28 mouse cellular contexts compared by ENCODE assay signal in the genomic region with DNA sequence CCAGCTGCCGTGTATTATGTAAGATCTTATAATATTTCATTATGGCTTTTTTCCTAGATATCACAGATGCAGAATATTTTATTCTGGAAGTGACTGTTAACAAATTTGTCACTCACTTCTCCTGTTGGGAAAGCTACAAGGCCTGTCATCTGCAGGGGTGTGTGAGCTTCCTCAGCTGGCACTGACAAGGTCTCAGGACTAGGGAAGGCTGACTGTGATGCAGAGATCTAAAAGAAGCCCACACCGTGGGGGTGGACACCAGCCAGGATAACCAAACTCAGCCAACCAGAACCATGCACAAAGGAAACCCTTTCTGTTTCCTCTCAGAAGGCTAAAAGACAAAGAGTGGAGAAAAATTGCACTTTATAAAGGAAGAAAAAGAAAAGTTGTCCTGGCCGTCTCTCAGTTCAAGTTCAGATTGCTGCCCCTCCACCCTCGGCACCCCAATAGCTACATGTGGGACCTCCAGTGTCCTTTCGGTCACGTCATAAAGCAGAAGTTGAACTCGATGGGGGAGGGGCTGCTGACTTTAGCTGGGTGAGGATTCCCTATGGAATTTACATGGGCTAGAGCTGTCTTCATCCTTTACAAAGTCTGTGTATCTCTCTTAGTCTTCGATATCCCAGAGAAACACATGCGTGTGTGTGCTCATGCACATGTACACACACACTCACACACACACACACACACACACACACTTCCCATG.
DNase-seq lines count a peak whose midpoint lies in the region; ATAC-seq and TF ChIP-seq lines count a peak whose summit lies in the region.
"Had no signal": no experiment of that assay in that cellular context is flagged by ENCODE, and none has a peak within 500 bp of the region (broad histone marks: within the 10 kb centered on the region; RNA-seq: fewer than 3 reads in every experiment).

No protein-coding gene starts in this region.

- no peaks in the 10 kb centered on the region for H3K36me3 ChIP-seq in lung, embryonic 15.5 days
- no peaks in the 10 kb centered on the region for H3K36me3 ChIP-seq in limb, embryonic 10.5 days
- H3K36me3 ChIP-seq: G1E; heart, embryonic 10.5 days; midbrain, embryonic 15.5 days; neural tube, embryonic 12.5 days had no signal

- no peaks in the 10 kb centered on the region for H3K9me3 ChIP-seq in lung, embryonic 15.5 days
- H3K9me3 ChIP-seq in limb, embryonic 10.5 days (replicated peaks) = no peaks in the 10 kb centered on the region
- H3K9me3 ChIP-seq: heart, embryonic 10.5 days; megakaryocyte, embryonic 14.5 days; midbrain, embryonic 15.5 days; neural tube, embryonic 12.5 days had no signal

- TF ChIP-seq POLR2A in lung, adult 2 months (IDR thresholded peaks at IDR 0.05; ENCODE audit: borderline replicate concordance, extremely low read depth, low read depth, low read length) = no peak
- no peak for TF ChIP-seq POLR2A in brain, embryonic 14.5 days (IDR thresholded peaks at IDR 0.05; ENCODE audit: borderline replicate concordance, extremely low read depth, insufficient read depth, insufficient read length, poor library complexity, severe bottlenecking)

- H3K27ac ChIP-seq in lung, embryonic 15.5 days = no peak overlapping the region
- no peak overlapping the region for H3K27ac ChIP-seq in limb, embryonic 10.5 days
- H3K27ac ChIP-seq: gastrocnemius, adult 2 months; heart, embryonic 10.5 days; hindbrain, embryonic 14.5 days; midbrain, embryonic 15.5 days; neural tube, embryonic 12.5 days had no signal

- no peak for TF ChIP-seq CTCF in lung, adult 2 months (IDR thresholded peaks at IDR 0.05; ENCODE audit: insufficient read depth, low read length)
- TF ChIP-seq CTCF in brain, embryonic 14.5 days (IDR thresholded peaks at IDR 0.05; ENCODE audit: borderline replicate concordance, extremely low read depth, insufficient read depth, insufficient read length) = no peak

- no peaks in the 10 kb centered on the region for H3K27me3 ChIP-seq in lung, embryonic 15.5 days
- no peaks in the 10 kb centered on the region for H3K27me3 ChIP-seq in limb, embryonic 10.5 days (ENCODE audit: low read depth, poor library complexity, severe bottlenecking)
- H3K27me3 ChIP-seq: midbrain, embryonic 15.5 days; neural tube, embryonic 12.5 days; Patski had no signal

- peaks cover 11% of the 10 kb centered on the region for H3K4me1 ChIP-seq in lung, embryonic 15.5 days
- peaks cover 5% of the 10 kb centered on the region; the same call in 1 of the 2 replicates for H3K4me1 ChIP-seq in lung, adult 2 months (ENCODE audit: control insufficient read depth, insufficient read depth, low read length)
- H3K4me1 ChIP-seq in limb, embryonic 10.5 days = peaks cover 13% of the 10 kb centered on the region
- H3K4me1 ChIP-seq: megakaryocyte, embryonic 14.5 days; midbrain, embryonic 15.5 days; neural tube, embryonic 12.5 days had no signal

- ATAC-seq in frontal cortex, adult (ENCODE audit: low TSS enrichment) = peak; percentile 36; the same call in 1 of the 2 replicates
- peak; percentile 74; the same call in 1 of the 2 replicates for ATAC-seq in lung, embryonic 15.5 days (ENCODE audit: borderline replicate concordance, extremely low read depth, low FRiP score, low TSS enrichment)
- ATAC-seq: forebrain, postnatal 0 days; inflammation-experienced regulatory T-cells, adult 6 months; midbrain, embryonic 15.5 days; Patski had no signal

- H3K4me2 ChIP-seq in lung, embryonic 15.5 days = no peak overlapping the region
- H3K4me2 ChIP-seq: hindbrain, embryonic 14.5 days; midbrain, embryonic 15.5 days; neural tube, embryonic 12.5 days had no signal

- H3K9ac ChIP-seq in lung, embryonic 15.5 days = no peak overlapping the region
- H3K9ac ChIP-seq: forebrain, postnatal 0 days; hindbrain, embryonic 14.5 days; midbrain, embryonic 15.5 days; neural tube, embryonic 12.5 days had no signal

- no peak overlapping the region for H3K4me3 ChIP-seq in lung, embryonic 15.5 days
- no peak overlapping the region for H3K4me3 ChIP-seq in lung, adult 2 months (replicated peaks; ENCODE audit: extremely low read depth, low read depth, low read length)
- H3K4me3 ChIP-seq in limb, embryonic 10.5 days = no peak overlapping the region
- H3K4me3 ChIP-seq: gastrocnemius, adult 2 months; heart, embryonic 10.5 days; megakaryocyte, embryonic 14.5 days; midbrain, embryonic 15.5 days; neural tube, embryonic 12.5 days had no signal

- WGBS in lung, embryonic 15.5 days = 53% methylated on average over 9 of the region's 9 CpGs
- 64% methylated on average over 9 of the region's 9 CpGs for WGBS in lung, adult 2 months
- WGBS in limb, embryonic 10.5 days = 86% methylated on average over 9 of the region's 9 CpGs

- DNase-seq in frontal cortex, postnatal 25 days (ENCODE audit: low spot score in 2 of 2) = no peak
- DNase-seq in lung, adult 2 months = no peak
- DNase-seq in B cell, adult 2 months = peak; percentile 54 to 58
- DNase-seq in brain, embryonic 14.5 days (ENCODE audit: low read depth) = peak; percentile 31
- DNase-seq in gastrocnemius, adult 18-20 months (ENCODE audit: low spot score) = no peak
- DNase-seq in limb, embryonic 10.5 days (ENCODE audit: low spot score) = no peak
- DNase-seq: adrenal gland, adult 8-10 months; cerebellum, adult 8-10 months; cerebellum, postnatal 36 days; forebrain, postnatal 0 days; gastrocnemius, adult 2 months; heart, postnatal 4 days; kidney, adult 18-20 months; kidney, postnatal 4 days; left cerebral cortex, postnatal 4 days; liver; thymus, adult 18-20 months; thymus, postnatal 36 days had no signal

Comparison
In these comparisons a context has a peak if more than half of its experiments do, and no peak if none do; other contexts are left out.
1. DNase-seq: peak in B cell, adult 2 months (2 of 2) and brain, embryonic 14.5 days (single experiment); none in frontal cortex, postnatal 25 days (0 of 2), lung, adult 2 months (single experiment), gastrocnemius, adult 18-20 months (single experiment) and limb, embryonic 10.5 days (single experiment).